Mouse (Mus musculus) heart, adult 18-20 months (tissue): ENCODE results near the gene Anp32e. TPM values are rescaled to one million over a fixed set of nuclear protein-coding genes. Genes with fewer than 3 reads are reported as not detected.
"Not testable (repeated sequence)": the region's sequence is repeated elsewhere in the genome, so short reads cannot be mapped to it uniquely, and the experiment has no call there.

Source experiments
- DNase-seq, 2 experiments: peaks; one replicate each; pipeline ENCODE4 v3.0.0; 2021 to 2022; ENCODE audit warnings: mixed read lengths in 1 of 2
- long read RNA-seq, 2 experiments: library from polyadenylated mRNA; stranded (forward); transcript quantifications; one replicate each; pipeline ENCODE4 v2.0.0; 2021
- total RNA-seq, 2 experiments: library from RNA; stranded (reverse); gene quantifications; 2 replicates each; pipeline ENCODE4 v1.2.3; 2021

The Anp32e gene
- 10 to 100 TPM; 87.2 to 89.3 TPM for total RNA-seq
- long read RNA-seq, experiment 1, transcript Anp32e-202 (7 exons, 3,274 nt): major isoform, 28 of 71 reads
- long read RNA-seq, experiment 1, partial matches to known transcripts: 40 of 71 reads
- long read RNA-seq, experiment 1, other reads (novel, unspliced or antisense): 0 of 71 reads
- long read RNA-seq, experiment 2, transcript Anp32e-202 (7 exons, 3,274 nt): major isoform, 18 of 58 reads
- long read RNA-seq, experiment 2, partial matches to known transcripts: 2 of 58 reads
- long read RNA-seq, experiment 2, other reads (novel, unspliced or antisense): 36 of 58 reads

DNA sequence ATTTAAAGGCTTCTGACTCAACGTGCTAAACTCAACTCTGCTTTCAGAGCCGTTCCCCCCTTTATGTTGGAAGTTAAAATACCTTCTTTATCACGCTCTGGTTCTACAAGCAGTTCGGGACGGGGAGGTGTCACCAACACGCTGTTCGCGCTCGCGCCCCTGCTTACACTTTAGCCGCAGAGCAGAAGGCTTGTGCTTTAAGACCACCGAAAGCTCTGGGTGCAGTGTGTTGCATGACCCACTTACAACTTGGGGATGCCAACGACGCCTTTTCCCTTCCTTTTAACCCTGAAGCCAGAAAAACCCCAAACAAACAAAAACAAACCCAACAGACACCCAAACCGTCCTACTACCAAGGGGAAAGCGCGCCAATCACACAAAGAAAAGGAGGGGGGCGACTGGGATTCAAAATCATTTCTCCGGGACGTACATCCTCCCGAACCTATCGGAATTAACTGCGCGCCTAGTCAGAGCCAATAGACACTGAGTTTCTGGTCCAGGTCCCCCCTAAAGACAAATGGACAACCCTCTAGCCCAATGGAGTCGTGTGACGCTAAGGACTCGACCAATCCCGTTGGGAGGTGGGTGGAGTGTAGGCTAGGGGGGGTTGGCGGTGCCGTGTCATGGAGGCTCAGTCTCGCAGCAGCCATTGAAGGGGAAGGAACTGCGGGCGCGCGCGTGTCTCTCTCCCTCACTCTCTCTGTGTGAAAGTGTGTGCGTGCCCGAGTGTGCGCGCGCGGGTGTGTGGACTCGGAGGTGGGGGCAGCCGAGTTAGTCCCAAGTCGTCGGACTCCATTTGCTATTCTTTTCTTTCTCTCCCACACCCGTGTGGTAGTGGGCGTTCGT lies at the start of gene Anp32e:
Anp32e (plus strand) TSS at position 589 of the 846 bp plus-strand sequence.
- peak; percentile 99 for DNase-seq

DNA sequence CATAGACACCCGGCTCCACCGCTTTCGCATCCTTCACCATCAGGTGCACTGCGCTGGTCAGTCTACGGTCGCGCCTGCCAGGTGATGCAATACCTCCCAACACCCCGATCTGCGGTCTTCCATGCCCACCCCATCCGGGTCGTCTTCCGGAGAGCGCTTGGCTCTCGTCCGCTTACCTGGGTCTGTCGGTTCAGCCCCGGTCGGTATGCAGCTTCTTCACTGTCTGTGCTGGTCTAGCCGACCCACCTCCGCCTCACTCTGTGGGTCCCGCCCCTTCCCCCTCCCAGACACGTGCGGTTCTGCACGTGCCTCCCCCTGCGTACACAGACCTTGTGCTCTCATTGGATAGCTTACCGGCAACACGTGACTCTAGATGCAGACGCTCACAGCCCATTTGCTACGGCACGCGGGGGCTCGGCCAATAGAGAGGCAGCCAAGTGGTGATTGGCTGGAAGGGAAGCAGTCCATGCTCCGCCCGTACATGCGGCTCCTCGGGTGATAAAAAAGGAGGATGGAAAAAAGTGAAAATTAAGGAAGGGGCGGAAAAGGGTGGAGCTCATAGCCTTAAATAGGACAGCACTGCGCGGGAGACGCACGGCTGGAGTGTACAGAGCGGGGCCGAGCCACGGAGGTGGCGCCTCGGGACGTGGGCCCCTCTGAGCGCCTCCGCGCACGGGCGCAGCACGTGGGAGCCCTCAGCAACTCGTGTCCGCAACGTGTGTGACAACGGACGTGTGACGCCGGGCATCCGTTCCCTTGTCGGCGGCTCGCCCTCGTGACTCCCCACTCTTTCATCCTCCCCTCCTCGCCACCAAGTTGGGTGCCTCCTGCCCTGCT lies 46.8 kb upstream of the Anp32e start, which contains the start of gene Ciart:
Ciart (minus strand) TSS at position 273 of the 837 bp plus-strand sequence.
- peak; percentile 94 to 98 for DNase-seq

- peak; percentile 82 to 89 for DNase-seq
These were observed 46.1 kb upstream of the Anp32e start for GRCm38 (mm10) chr3:95882816-95883425.

GRCm38 (mm10) chr3:95884400-95884799 lies 44.6 kb upstream of the Anp32e start:
- DNase-seq: no peak

- DNase-seq: no peak
These were observed 41.5 kb upstream of the Anp32e start for GRCm38 (mm10) chr3:95887596-95887995.

DNA sequence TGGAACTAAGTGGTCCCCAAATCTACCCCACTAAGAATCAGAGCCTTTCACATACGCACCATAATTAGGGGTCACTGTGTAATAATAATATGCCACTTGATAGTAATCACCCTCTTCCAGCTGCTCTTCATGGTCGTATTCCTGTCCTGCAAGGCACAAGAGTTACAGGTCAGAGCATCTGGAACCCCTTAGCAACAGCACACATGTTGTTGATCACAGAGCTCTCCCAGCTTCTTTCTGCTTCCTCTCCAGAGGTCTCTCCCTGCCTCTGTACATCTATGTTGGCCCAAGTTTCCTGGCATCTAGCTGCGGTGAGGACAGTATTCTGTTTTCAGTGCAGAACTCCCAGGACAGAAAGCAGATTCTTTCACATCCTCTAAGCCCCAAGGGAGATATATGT lies 39.4 kb upstream of the Anp32e start:
- no peak for DNase-seq

- DNase-seq: peak; percentile 59 to 70
These were observed 37.6 kb upstream of the Anp32e start, which contains the start of gene BC028528 for GRCm38 (mm10) chr3:95891211-95892065. Gene BC028528, minus strand, starts transcription at chr3:95892005.

- DNase-seq: no peak
These were observed 36.7 kb upstream of the Anp32e start for GRCm38 (mm10) chr3:95892066-95893052.

DNA sequence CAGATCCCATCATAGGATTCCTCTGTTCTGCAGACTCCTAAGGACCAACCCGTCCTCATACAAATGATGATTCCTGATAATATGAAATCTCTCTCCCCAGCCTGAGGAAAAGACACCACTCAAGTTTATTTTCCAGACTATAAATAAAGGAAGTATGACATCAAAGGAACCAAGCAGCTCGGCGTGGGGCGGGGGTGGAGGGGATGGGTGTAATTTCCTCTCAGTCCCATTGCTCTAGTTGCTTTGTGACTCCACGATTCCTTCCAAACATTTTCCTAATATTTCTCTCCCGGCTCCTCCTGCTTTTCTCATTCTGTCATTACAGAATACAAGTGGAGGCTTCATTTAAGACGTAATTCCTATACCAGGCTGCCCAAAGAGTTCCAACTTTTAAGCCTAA lies 35.9 kb upstream of the Anp32e start:
- DNase-seq: no peak

- peak; percentile 97 to 99 for DNase-seq
These were observed 35.3 kb upstream of the Anp32e start, which contains the start of gene Aph1a for GRCm38 (mm10) chr3:95893606-95894316. Gene Aph1a, plus strand, starts transcription at chr3:95893969.

GRCm38 (mm10) chr3:95894317-95895160 lies 34.5 kb upstream of the Anp32e start:
- peak; percentile 75 to 77 for DNase-seq

GRCm38 (mm10) chr3:95895501-95895900 lies 33.5 kb upstream of the Anp32e start:
- DNase-seq: not testable (repeated sequence)

DNA sequence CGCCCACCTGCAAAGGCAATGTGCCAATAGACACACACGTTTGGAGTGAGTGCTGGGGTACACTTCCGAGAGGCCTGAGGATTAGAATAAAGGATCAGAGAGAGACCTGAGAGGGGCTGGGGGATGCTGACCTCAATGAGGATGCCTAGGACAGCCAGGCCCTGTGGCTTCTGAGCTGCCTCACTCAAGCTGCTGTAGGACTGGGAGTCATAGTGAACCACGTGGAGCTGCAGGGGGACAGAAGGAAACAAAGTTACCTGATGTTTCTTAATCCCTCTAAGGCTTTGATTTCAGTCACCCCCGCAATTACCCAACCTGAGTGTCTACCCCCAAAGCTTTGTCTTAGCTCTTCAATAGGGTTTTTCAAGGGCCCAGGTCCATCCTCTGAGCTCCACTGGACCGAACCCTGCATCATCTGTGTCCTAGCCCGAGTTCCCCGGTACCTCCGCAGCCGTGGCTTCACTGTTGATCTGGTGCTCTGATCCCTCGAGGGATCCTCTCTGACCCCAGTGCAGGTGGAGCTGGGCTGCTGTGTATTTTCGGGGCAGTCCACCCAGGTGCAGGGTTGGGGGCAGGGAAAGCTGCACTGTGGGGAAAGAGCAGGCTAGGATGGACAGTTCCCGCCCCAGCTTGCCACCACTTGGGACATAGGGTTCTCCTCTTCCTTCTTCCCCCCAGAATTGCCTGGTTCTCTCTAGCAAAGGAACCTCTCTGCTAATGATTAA lies 29.1 kb upstream of the Anp32e start:
- DNase-seq: no peak

DNA sequence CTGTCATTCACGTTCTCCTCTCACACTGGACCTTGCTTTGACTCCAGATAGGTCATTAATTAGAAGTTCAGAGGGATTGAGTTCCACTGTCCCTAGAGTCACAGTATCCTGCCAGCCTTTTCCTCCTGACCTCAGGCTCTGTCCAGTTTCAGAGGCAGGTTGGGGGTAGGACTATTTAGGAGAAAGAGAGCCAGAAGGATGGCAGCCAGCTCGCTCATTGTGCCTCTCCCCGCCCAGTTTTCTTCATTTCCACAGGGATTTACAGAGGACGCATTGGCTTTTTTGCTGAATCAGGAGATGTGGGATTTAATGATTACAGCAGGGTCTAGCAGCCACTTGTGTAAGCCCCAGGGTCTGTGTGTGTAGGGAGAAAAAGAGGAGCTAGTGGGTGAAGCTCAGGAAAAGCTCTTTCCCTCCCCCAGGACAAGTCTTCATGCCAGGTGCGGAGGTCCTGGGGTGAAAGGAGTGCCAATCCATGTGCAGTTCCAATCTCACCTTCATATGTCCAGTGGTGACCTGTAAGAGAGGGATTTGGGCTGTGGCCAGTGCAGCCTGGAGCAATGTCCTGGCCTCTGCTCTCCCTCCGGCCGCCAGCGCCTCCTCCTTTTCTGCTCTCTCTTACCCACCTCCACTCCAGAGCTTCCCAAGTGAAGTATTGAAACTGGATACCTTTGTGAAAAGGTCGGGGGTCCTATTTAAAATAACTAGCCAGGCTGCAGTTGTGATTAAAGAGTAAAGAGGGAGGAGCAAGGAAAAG lies 27.3 kb upstream of the Anp32e start:
- peak; percentile 47 to 51 for DNase-seq

GRCm38 (mm10) chr3:95902373-95902625 lies 26.7 kb upstream of the Anp32e start:
- peak in 1 of 2 experiments; percentile 36 for DNase-seq

GRCm38 (mm10) chr3:95902643-95903042 lies 26.4 kb upstream of the Anp32e start:
- peak; percentile 21 to 52 for DNase-seq
